Mouse (Mus musculus) olfactory bulb, adult 2 months (tissue): ENCODE data around the gene Xxylt1.

Source experiments
- CTCF ChIP-seq: fragments of 200-500 bp; IDR thresholded peaks from 2 replicates; pipeline ENCODE4 v1.5.1; 2012; ENCODE audit warnings: low read depth, mild to moderate bottlenecking, low read length, moderate library complexity; ENCODE audit not compliant: insufficient read depth
- POLR2A ChIP-seq: fragments of 200-500 bp; IDR thresholded peaks from 2 replicates; pipeline ENCODE4 v1.6.1; 2012; ENCODE audit warnings: mild to moderate bottlenecking, low read depth, low read length, moderate library complexity; ENCODE audit not compliant: insufficient read depth

GRCm38 (mm10) chr16:30998711-30999110 lies 82.5 kb downstream of the Xxylt1 start:
- TF ChIP-seq CTCF (no peak), POLR2A (no peak)
